Mouse (Mus musculus) stomach, postnatal 0 days (tissue): Measurements from ENCODE around the gene Egfl6. TPM values are rescaled to one million over a fixed set of nuclear protein-coding genes. Genes with fewer than 3 reads are reported as not detected.
A peak's percentile ranks its signal among the peaks of the same experiment; 100 is the strongest.

Experiments used
- ATAC-seq: fragments of 200-750 bp; cut with Nextera tagmentation; 2 replicates; pipeline ENCODE4 v1.8.0; 2017; ENCODE audit not compliant: low FRiP score, low TSS enrichment
- DNase-seq: peaks from one replicate; pipeline ENCODE4 v3.0.0-alpha.2; 2016; ENCODE audit warnings: low spot score
- H3K27ac ChIP-seq: fragments of 300-500 bp; sonication (generic); replicated peaks from 2 replicates; pipeline ENCODE4 v1.5.1; 2014; ENCODE audit warnings: mild to moderate bottlenecking, control low read depth
- H3K27me3 ChIP-seq: fragments of 300-500 bp; sonication (generic); 2 replicates; pipeline ENCODE4 v1.6.1; 2014; ENCODE audit warnings: low read length; ENCODE audit not compliant: control insufficient read depth, insufficient read depth
- H3K36me3 ChIP-seq: fragments of 300-500 bp; sonication (generic); 2 replicates; pipeline ENCODE4 v1.6.1; 2014; ENCODE audit warnings: low read length, mixed read lengths; ENCODE audit not compliant: control insufficient read depth, insufficient read depth
- H3K4me1 ChIP-seq: fragments of 300-500 bp; sonication (generic); replicated peaks from 2 replicates; pipeline ENCODE4 v1.6.1; 2014; ENCODE audit warnings: antibody characterized with exemption; ENCODE audit not compliant: control insufficient read depth, insufficient read depth
- H3K4me2 ChIP-seq: fragments of 300-500 bp; sonication (generic); replicated peaks from 2 replicates; pipeline ENCODE4 v1.6.1; 2014; ENCODE audit warnings: low read depth, mild to moderate bottlenecking, control low read depth, moderate library complexity
- H3K4me3 ChIP-seq: fragments of 300-500 bp; sonication (generic); 2 replicates; pipeline ENCODE4 v1.5.1; 2014; ENCODE audit warnings: low read depth, low read length, control low read depth
- H3K9ac ChIP-seq: fragments of 300-500 bp; sonication (generic); 2 replicates; pipeline ENCODE4 v1.6.1; 2014; ENCODE audit warnings: mild to moderate bottlenecking, low read length, control low read depth, mixed read lengths
- H3K9me3 ChIP-seq: fragments of 300-500 bp; sonication (generic); 2 replicates; pipeline ENCODE4 v1.6.1; 2016; ENCODE audit warnings: low read length; ENCODE audit not compliant: control insufficient read depth
- CTCF ChIP-seq: IDR thresholded peaks from 2 replicates; pipeline ENCODE4 v1.5.1; 2016; ENCODE audit warnings: antibody characterized with exemption, low read depth, mild to moderate bottlenecking, moderate library complexity
- EP300 ChIP-seq: optimal IDR thresholded peaks from 2 replicates; pipeline ENCODE3; 2016; ENCODE audit warnings: antibody characterized with exemption
- WGBS: fragments of 180-500 bp; shearing (Covaris S2); extraction: QIAGEN DNeasy Blood & Tissue Kit; methylation state at CpG from one replicate; pipeline ENCODE4 v1.1.7; 2014; 5-methylcytosine and 5-hydroxymethylcytosine counted together
- polyA plus RNA-seq: library from polyadenylated mRNA; unstranded; fragments of >200 nt; fragmentation: Nextera tagmentation; extraction: Ambion mirVana; gene quantifications from 2 replicates; pipeline ENCODE4 v1.2.1, GENCODE M21; 2015

Egfl6 gene
- polyA plus RNA-seq, 1 experiment from 2014 or later: 21.2 TPM

DNA sequence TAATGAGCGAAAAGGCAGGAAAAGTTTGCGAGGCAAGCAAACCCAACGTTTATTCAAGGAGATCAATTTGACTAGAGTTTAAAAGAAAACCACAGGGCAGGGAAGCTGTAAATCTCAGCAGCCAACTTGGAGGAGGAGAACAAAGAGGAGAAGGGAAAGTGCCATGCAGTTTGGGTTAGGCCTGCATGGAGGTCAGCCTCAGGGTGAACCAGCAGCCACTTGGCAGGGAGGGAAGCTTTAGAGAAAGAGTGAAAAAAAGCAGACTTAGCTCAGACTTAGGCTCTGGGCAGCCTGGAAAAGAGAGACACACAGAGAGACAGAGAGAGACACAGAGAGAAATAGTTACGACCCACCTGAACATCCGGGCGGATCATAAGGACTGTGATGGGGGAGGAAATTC lies 35.4 kb upstream of the Egfl6 start:
- Histone ChIP-seq H3K36me3 (no peaks in the 10 kb centered on the region), H3K4me2 (0 out of 2 replicates have a peak overlapping the region, but pooled peaks have one; percentile 5), H3K27me3 (no peaks in the 10 kb centered on the region), H3K9ac (no peak overlapping the region), H3K9me3 (no peaks in the 10 kb centered on the region), H3K4me3 (no peak overlapping the region), H3K27ac (no peak overlapping the region), H3K4me1 (no peaks in the 10 kb centered on the region)
- no peak for TF ChIP-seq EP300
- ATAC-seq: no peak
- 44% methylated on average over 6 of the region's 6 CpGs for WGBS
- no peak for DNase-seq

GRCm38 (mm10) chrX:166619084-166619483 lies 33.6 kb upstream of the Egfl6 start:
- Histone ChIP-seq H3K27ac (no peak overlapping the region), H3K27me3 (no peaks in the 10 kb centered on the region), H3K36me3 (no peaks in the 10 kb centered on the region), H3K4me3 (no peak overlapping the region), H3K4me2 (no peak overlapping the region), H3K4me1 (no peaks in the 10 kb centered on the region), H3K9ac (no peak overlapping the region), H3K9me3 (no peaks in the 10 kb centered on the region)
- no peak for TF ChIP-seq EP300
- TF ChIP-seq CTCF: no peak
- WGBS: 68% methylated on average over 4 of the region's 4 CpGs
- ATAC-seq (no peak), DNase-seq (no peak)

DNA sequence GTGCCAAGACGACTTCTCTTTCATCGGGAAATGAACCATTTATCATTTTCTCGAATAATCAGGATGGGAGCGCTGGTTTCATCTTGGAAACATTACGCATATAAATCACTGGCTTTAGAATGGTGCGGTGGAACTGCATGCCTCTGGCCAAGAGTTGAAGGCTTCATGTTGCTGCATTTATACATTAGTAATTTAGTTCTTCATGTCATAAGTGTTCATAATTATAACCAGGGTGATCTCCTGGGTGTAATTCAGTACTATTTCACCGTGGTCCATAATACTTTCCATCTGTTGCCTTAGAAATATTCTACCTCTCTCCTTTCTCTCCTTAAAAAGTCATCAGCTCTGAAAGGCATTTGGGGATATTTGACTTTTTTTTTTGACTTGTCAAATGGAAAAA lies 29.7 kb upstream of the Egfl6 start:
- whole genome bisulfite sequencing: 61% methylated on average over 7 of the region's 7 CpGs
- H3K4me2 ChIP-seq: no peak overlapping the region

DNA sequence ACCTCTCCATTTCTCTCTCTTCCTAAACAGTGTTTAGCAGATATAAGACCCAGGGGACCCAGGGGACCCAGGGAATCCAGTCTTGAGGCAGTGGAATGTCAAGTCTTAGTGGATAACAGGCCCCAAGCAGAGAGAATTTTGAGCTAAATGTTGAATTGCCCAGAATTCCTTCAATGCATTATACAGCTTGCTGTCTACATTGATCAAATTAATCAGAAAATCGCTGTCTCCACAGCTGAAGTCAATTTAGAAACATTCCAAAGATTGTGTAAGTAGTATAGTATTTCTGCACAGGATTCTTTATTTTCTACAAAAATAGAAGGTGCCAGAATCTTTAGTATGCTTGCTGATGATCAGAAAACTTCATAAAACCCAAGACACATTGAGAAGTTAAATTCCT lies 9.4 kb downstream of the Egfl6 start:
- H3K4me2 ChIP-seq: no peak overlapping the region
- H3K36me3 ChIP-seq: no peaks in the 10 kb centered on the region
- no peak overlapping the region for H3K4me3 ChIP-seq
- no peak overlapping the region for H3K9ac ChIP-seq
- ATAC-seq: no peak
- no peaks in the 10 kb centered on the region for H3K27me3 ChIP-seq
- DNase-seq: no peak
- TF ChIP-seq EP300 (no peak), CTCF (no peak)
- no peaks in the 10 kb centered on the region for H3K4me1 ChIP-seq
- WGBS: 48% methylated on average over 1 of the region's 1 CpGs
- H3K27ac ChIP-seq: no peak overlapping the region
- H3K9me3 ChIP-seq: no peaks in the 10 kb centered on the region

More for the DNA sequence above, 29.7 kb upstream of the Egfl6 start:
- no peaks in the 10 kb centered on the region for H3K4me1 ChIP-seq
- no peak for TF ChIP-seq CTCF
- no peak for TF ChIP-seq EP300
- H3K36me3 ChIP-seq: no peaks in the 10 kb centered on the region
- H3K9me3 ChIP-seq: no peaks in the 10 kb centered on the region
- H3K27ac ChIP-seq: no peak overlapping the region
- H3K9ac ChIP-seq: no peak overlapping the region
- no peak overlapping the region for H3K4me3 ChIP-seq
- H3K27me3 ChIP-seq: no peaks in the 10 kb centered on the region
- ATAC-seq (no peak), DNase-seq (no peak)

- Histone ChIP-seq H3K4me1 (no peaks in the 10 kb centered on the region), H3K4me3 (no peak overlapping the region), H3K9me3 (no peaks in the 10 kb centered on the region), H3K4me2 (no peak overlapping the region), H3K36me3 (no peaks in the 10 kb centered on the region), H3K27ac (peak overlapping the region; percentile 40; the same call in 1 of the 2 replicates), H3K9ac (no peak overlapping the region), H3K27me3 (no peaks in the 10 kb centered on the region)
- 76% methylated on average over 6 of the region's 6 CpGs for WGBS
- TF ChIP-seq EP300 (no peak), CTCF (no peak)
- ATAC-seq: no peak
- no peak for DNase-seq
Observed at GRCm38 (mm10) chrX:166565983-166566382, 19.5 kb downstream of the Egfl6 start.

DNA sequence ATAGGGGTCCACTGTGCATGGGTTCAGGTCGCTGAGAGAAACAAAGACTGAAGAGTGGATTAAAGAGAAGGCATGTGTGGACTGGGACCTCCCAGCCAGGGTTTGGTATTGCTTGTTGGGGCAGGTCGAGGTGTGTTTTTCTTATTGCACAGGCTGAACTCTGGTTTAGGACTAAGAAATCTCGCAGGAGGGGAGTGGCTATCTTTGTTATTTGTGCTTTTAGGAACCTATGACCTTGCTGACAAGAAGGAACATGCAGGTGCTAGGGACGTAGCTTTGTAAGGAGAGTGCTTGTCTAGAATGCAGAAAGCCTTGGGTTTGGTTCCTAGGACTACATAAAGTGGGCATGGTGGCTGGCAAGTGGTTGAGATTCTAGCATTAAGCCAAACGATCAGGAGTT lies 20.1 kb downstream of the Egfl6 start:
- Histone ChIP-seq H3K36me3 (no peaks in the 10 kb centered on the region), H3K9ac (no peak overlapping the region), H3K4me2 (no peak overlapping the region), H3K4me3 (no peak overlapping the region), H3K27ac (peak overlapping the region; percentile 63), H3K9me3 (no peaks in the 10 kb centered on the region), H3K27me3 (no peaks in the 10 kb centered on the region), H3K4me1 (no peaks in the 10 kb centered on the region)
- ATAC-seq: peak; percentile 51; the same call in 1 of the 2 replicates
- TF ChIP-seq CTCF: no peak
- TF ChIP-seq EP300: no peak
- peak; percentile 17 for DNase-seq
- WGBS: 47% methylated on average over 5 of the region's 5 CpGs
